Mouse (Mus musculus): ENCODE measurements around the gene Fam19a1.

The Fam19a1 gene

DNA sequence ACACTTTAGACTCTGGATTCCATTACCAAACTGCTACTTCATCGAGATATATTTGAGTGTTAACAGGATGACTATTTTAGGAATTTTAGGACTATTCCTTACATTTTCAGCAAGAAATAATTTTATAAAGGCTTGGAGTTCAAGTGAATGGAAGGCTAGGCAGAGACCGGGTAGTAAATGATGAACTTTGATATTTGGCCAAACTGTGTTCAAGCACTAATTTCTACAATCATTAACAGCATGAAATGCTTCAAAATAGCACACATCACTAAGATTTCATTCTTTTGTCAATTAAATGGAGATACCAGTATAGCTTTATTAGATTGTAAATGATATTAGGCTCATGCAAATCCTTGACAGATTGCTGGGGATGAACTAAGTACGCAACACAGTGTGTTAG is 329.0 kb downstream of the Fam19a1 start:
- peak in 1 of 2 experiments; percentile 27 for DNase-seq

GRCm38 (mm10) chr6:96447466-96447865 is 334.5 kb downstream of the Fam19a1 start:
- DNase-seq = no peak

DNA sequence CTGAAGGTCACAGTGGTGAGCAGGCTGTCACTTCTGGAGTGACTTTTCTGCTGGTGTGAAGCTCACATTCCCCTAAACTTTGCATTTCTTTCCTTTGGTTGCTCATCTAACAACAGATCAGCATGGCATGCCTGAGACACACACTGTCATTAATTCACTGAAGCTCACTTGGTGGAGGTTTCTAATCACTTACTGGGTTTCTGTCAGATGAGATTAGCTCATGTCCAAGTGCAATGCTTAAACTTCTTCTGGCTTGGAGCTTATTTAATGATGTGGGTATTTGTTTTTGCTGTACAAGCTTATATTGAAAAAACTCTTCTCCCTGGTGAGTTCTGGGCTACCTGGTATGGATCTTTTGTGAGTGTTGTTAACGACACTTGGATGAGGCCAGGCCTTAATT is 343.3 kb downstream of the Fam19a1 start:
- DNase-seq = no peak

DNA sequence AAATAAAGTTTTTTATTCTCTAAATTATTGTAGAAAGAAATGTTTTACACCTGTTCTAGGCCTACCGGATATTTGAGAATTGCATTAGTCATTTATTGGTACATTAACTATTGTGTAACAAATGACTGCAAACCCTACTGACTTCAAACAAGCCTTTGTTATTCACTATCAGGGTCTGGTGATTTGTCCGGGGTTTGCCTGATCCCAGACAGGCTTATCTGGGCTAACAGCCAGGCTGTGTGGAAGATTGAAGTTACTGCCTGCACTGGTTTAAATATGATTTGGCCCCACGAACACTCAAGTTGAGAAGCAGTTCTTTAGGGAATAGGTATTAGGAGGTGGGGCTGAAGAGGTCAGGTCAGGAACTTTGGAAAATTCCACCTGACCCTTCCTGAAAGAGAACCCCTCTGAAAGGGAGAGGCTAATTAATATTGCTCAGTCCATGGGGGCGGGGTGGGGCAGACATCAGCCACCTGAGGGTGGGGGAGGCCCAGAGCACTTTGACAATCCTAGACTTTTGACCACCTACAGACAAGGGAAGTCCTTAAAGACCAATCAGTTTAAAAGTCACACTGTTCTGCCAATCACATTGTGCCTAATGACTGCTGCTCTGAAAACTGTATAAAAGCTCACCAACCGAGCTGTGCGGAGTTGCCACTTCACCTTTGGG is 344.8 kb downstream of the Fam19a1 start:
- DNase-seq = no peak

- DNase-seq = no peak
Observed at GRCm38 (mm10) chr6:96459041-96459440, 346.1 kb downstream of the Fam19a1 start.

GRCm38 (mm10) chr6:96499464-96499863 is 386.5 kb downstream of the Fam19a1 start:
- no peak for DNase-seq

- DNase-seq = no peak
Observed at GRCm38 (mm10) chr6:96541600-96541999, 428.6 kb downstream of the Fam19a1 start.

- DNase-seq = no peak
Observed at GRCm38 (mm10) chr6:96544832-96545231, 431.9 kb downstream of the Fam19a1 start.

DNA sequence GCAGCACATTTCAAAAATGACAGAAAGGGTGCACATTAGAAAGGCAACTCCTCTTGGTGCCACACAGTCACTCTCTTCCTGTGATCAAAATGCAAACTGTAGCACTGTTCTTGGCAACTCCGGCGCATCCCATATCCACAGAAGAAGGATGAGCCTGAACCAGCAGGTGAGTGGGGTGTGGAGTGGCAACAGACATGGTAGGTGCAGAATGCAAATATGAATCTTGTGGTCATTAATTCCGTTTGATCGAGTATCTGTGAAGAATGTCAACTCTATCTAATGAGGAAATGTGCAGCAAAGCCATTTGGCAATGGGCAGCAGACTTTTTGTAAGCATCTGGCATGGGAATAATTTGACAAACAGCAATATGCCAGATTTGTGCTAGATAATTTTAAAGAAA is 437.5 kb downstream of the Fam19a1 start:
- no peak for DNase-seq

DNA sequence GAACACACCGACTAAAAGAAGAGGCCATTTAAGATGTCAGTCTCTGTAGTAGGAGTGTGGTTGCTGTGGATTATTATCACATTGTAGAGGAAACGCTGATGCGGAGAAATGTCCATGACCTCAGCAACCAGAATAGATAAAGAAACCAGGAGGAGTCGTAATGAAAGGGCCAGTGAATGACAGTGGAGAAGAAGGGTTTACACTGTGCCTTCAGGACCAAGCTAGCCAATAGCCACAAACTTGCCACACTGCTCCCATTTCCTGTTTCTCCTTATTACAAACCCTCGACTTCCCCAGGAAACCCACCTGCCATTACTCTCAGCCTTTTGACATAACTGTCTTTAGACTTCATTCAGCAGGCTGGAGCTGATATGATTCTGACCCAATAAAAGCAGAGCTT is 465.7 kb downstream of the Fam19a1 start:
- DNase-seq = no peak

DNA sequence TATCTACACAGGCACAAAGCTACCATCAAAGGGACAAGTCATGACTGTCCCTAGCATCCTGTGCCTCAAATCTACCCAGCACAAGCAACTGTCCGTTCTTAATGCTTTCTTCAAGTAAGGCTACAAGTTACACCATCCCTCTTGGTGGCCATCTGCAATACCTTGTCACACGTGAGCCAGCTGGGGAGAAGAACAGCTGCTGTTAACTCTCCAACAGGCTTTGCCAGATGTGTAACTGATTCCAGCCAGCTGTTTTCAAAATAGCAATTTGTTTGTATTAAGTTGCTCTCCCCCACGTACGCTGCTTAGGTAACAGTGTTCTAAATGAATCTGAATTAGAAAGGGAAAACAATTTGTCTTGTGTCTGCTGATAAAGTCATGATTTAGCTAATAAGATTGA is 467.8 kb downstream of the Fam19a1 start:
- no peak for DNase-seq

DNA sequence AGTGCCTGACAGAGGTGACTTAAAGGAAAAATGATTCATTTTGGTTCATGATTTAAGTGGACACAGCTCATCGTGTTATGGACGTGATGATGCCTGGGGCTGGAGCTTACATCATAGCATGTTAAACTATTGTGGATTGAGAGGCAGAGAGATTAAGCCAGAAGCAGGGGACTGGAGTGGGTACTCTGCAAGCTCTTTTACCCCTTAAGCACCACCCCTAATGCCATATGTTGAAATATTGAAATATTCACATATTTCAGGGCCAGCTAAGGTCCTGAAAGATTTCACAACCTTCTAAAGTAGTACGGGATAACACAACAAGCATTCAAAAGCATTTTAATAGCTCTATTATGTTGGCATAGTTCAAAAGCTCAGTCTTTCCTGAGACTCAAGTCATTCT is 468.2 kb downstream of the Fam19a1 start:
- DNase-seq = no peak

DNA sequence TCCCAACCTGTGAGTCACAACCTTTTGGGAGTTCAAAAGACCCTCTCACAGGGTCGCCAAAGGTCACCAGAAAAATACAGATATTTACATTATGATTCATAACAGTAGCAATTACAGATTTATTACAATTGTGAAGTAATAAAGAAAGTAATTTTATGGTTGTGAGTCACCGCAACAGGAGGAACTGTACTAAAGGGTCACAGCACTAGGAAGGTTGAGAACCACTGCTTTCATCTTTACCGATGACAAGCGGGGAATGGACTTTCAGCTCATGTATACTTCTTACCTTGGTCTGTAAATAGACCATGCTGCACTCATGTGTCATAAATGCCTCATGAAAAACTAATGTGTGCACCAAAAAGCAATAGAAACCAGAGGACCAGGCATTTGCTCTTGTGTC is 474.5 kb downstream of the Fam19a1 start:
- DNase-seq = no peak

- DNase-seq = no peak
Observed at GRCm38 (mm10) chr6:96593031-96593430, 480.1 kb downstream of the Fam19a1 start.

DNA sequence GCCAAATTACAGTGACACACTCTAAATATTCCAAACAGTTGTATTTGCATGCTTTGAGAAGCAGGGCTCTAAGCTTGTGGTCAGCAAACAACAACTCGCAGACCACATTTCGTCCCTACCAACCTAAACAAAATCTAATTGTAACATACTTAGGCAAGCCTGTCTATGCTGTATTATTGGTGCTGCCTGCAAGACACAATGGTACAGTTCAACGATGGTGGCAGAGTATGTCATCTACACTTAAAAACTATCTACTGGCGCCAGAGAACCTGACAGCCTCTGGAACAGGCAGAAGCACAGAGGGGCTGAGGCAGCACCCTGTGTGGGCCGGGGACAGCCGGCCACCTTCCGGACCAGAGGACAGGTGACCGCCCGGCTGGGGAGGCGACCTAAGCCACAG is 482.2 kb downstream of the Fam19a1 start:
- DNase-seq = no peak

GRCm38 (mm10) chr6:96624196-96624595 is 511.2 kb downstream of the Fam19a1 start:
- DNase-seq = no peak

- no peak for DNase-seq
Observed at GRCm38 (mm10) chr6:96631518-96631917, 518.6 kb downstream of the Fam19a1 start.

GRCm38 (mm10) chr6:96632243-96632642 is 519.3 kb downstream of the Fam19a1 start:
- no peak for DNase-seq

GRCm38 (mm10) chr6:96635663-96636062 is 522.7 kb downstream of the Fam19a1 start:
- no peak for DNase-seq

GRCm38 (mm10) chr6:96648742-96649141 is 535.8 kb downstream of the Fam19a1 start:
- no peak for DNase-seq

DNA sequence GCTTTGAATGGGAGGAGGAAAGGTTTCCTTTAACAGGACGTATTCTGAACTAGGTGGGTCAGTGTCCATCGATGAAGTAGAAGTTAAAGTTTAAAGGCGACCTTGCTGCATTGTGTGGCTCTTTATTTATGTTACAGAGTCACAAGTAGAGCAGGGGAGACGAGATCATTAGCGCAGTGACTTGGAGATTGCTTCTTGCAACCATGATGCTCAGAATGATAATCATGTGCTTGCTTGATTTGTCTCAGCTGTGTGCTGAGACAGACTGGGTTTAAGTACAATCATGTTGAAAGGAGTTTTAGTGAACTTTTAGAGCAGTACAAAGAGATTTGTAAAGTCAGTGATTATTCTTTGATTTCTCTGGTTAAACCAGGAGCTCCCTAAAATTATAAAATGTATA is 536.3 kb downstream of the Fam19a1 start:
- DNase-seq = no peak

- DNase-seq = no peak
Observed at GRCm38 (mm10) chr6:96666311-96666710, 553.4 kb downstream of the Fam19a1 start.

- DNase-seq = no peak
Observed at GRCm38 (mm10) chr6:96677813-96678212, 564.9 kb downstream of the Fam19a1 start.
